Mouse (Mus musculus) urinary bladder, adult 18-20 months (tissue): ENCODE data around the gene Mki67.

Source experiments
- DNase-seq, 2 experiments: peaks; one replicate each; pipeline ENCODE4 v3.0.0; 2022; ENCODE audit warnings: low spot score in 2 of 2, mixed read lengths in 2 of 2

Gene Mki67

GRCm38 (mm10) chr7:135668852-135669739 lies 47.1 kb downstream of the Mki67 start:
- DNase-seq = no peak

GRCm38 (mm10) chr7:135666314-135666713 lies 49.8 kb downstream of the Mki67 start:
- DNase-seq = no peak

DNA sequence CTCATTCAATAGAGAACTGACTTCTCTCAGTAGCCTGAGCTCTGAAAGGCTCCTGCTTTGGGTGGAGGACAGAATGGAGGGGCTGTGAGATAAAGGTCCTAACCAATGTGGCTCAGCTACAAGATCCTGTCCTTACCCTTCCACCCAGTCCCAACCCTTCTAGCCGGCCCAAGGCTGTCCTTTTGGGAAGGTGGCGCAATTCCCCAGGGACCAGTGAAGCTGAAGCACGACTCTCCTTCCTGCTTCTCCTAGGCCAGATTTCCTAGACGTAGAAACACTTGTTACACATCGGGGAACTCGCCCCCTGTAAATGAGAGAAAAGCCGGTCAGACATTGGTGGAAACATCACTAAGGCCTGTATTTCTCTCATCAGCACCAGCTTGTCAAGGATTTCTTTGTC lies 52.0 kb downstream of the Mki67 start:
- DNase-seq = no peak

GRCm38 (mm10) chr7:135660314-135660713 lies 55.8 kb downstream of the Mki67 start:
- DNase-seq = no peak

DNA sequence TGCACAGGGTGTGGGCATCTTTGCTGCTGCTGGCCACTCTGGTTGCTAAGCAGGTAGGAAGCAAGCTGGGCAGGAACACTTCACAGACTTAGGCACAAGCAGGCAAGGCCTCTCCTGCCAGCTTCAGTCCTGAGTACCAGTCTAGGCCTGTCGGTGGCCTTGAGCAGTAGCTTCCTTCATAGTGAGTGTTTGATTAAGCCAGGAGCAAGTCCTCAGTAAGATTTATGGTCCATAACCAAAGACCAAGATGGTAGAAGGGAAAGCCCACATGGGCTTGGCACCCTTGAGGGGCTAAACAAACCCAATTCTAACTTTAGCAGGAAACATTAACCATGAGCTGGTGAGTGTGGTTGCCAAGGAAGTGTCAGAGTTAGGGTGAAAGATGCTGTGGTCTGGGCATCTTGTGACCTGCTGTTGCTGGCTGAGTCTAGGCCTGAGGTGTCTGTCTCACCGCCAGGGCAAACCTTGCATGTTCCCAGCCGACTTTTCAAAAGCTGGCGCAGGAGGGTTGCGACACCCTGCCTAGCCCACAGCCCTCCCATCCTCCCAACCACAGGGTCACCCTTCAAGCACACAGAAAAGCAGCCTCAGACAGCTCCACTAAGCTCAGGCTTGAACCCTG lies 56.7 kb downstream of the Mki67 start:
- DNase-seq = no peak

DNA sequence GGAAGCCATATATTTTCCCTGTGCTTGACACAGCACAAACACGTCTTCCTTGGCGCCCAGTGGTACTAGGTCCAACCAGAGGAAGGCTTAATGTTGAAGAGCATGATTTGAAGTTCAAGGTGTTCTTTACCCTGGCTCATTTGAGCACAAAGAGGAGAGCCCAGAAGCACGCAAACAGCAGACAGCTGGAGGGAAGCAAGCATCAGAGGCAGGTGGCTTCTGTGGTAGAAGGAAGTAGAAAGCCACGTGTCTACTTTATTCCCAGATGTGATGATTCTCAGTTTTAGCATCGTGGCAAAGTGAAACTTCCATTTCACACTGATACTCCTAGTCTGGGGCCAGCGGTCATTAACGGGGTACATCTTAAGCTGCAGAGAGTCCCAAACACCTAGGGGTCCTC lies 58.0 kb downstream of the Mki67 start:
- no peak for DNase-seq

GRCm38 (mm10) chr7:135655113-135655512 lies 61.0 kb downstream of the Mki67 start:
- no peak for DNase-seq

GRCm38 (mm10) chr7:135654288-135654687 lies 61.9 kb downstream of the Mki67 start:
- DNase-seq = no peak

DNA sequence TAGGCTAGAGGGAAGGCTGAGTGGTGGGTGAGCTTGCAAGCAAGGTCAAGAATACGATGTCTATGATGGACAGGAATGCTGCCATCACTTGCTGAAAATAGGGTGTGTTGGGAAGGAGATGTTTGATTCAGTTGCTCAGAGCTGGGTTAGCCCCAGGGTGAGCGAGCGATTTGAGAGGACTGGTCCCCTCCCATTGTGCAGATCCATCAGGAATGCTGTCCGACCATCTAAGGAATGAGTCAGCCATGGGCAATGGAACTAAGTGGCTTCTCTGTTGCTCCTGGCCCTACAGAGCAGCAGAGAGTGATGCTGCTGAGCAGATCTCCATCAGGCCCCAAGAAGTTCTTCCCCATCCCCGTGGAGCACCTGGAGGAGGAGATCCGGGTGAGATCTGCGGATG lies 62.6 kb downstream of the Mki67 start:
- no peak for DNase-seq

GRCm38 (mm10) chr7:135652781-135653180 lies 63.4 kb downstream of the Mki67 start:
- no peak for DNase-seq

DNA sequence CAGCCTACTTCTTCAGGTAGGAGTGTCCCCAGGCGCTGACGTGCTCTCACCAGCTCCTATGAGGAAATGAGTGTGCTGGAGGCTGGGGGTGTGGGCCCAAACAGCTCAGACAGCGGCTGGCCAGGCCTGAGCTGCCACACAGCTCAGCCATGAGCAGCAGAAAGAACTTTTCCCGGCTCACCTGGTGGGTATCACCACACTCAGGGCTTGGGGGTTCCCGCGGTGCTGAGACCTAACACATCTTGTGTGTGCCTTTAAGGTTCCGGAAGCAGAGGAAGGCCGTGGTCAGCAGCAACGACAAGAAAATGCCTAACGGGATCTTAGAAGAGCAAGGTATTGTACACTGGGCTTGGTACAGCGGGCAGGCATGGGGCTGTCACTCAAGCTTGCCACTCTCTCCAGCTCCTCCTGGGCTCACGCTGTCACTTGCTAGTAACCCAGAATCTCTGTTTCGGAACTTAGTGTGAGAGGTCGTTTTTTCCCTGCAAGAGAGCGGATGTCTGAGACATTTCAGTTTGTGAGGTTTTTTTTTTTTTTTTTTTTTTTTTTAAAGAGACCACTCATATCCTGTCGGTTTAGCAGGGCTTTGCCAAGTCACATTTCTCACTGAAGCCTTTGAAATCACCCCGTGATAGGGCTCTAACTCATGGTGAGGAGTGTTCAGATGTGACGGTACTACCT lies 64.2 kb downstream of the Mki67 start:
- peak; percentile 20 to 38 for DNase-seq

DNA sequence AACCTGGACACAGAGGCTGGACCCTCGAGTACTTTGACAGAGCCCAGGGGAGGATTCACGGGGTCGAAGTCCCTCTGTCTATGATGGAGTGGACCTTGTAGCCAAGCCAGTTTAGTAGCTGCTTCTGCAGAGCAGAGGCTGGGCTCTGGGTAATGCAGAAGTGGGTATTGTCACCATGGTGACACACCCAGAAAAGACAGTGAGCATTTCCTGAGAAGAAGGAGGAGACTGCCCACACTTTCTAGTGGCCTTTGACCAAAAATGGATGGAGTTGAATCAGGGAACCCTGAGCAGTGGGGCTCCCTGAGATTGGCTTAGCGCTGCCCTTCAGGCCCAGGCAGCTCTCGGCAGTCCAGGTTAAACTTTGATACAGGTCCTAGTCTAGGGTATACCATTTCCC lies 66.1 kb downstream of the Mki67 start:
- no peak for DNase-seq

GRCm38 (mm10) chr7:135649306-135649705 lies 66.9 kb downstream of the Mki67 start:
- DNase-seq = no peak

GRCm38 (mm10) chr7:135648821-135649220 lies 67.3 kb downstream of the Mki67 start:
- DNase-seq = no peak

- DNase-seq = no peak
Measured at GRCm38 (mm10) chr7:135646976-135647375, 69.2 kb downstream of the Mki67 start.

GRCm38 (mm10) chr7:135644452-135644851 lies 71.7 kb downstream of the Mki67 start:
- no peak for DNase-seq

DNA sequence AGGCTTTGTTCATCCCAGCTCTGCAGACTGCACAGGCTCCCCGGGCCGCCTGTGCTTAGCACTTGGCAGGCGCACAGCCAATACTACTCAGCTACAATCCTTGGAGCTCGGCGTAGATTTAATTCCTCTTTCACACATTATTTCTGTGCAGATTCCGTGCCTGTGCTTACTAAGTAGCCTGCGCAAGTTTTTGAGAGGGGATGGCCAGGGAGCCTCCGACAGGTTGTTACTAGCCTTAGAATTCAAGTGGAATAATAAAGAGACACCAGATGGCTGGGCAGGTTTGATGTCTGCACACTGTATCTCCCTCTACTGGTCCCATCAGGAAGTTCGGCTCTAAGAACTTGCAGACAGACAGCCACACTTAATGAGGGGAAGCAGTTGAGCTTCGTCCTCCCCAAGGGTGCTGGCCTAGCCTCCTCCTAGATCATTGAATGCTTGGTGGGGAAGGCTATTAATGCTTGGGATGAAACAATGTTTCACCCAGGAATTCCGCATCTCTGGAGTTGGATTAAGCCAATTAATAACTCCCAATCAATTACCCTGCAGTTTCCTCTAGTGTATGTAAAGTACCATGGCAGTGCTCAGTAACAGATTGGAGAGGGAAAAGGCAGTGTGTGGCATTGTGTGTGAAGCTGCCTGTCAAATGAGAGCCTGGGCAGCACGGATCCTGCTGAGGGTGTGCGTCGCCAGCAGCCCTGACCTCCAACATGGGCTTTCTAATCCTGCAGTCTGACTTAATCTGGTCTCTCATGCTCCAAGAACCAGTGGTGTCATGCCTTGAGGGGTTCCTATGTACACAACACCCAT lies 74.3 kb downstream of the Mki67 start:
- DNase-seq = no peak
